16 mouse cellular contexts compared by ENCODE assay signal in the genomic region with DNA sequence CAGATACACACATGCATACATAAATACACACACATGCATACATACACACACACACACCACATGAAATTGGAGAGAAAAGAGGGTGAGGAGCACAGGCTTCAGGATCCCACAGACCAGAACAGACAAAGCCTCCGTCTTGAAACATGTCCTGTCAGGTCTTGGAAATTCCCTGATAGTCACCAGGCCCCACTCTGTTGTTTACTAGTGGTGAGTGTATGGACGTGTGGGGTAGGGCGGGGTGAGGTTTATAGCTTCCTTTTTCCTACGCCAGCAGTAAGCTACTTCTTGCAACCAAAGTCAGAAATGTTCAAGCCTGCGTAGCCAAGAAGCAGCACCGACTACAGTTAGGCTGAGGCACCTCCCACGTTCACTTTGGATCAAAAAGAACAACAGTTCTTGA. TPM values are rescaled to one million over a fixed set of nuclear protein-coding genes. Genes with fewer than 3 reads are reported as not detected.
A peak's percentile ranks its signal among the peaks of the same experiment; 100 is the strongest.
DNase-seq lines count a peak whose midpoint lies in the region; ATAC-seq lines count a peak whose summit lies in the region.
"Had no signal": no experiment of that assay in that cellular context is flagged by ENCODE, and none has a peak within 500 bp of the region (broad histone marks: within the 10 kb centered on the region; RNA-seq: fewer than 3 reads in every experiment).

No protein-coding gene starts in this region.

- H3K36me3 ChIP-seq in intestine, embryonic 16.5 days (ENCODE audit: control insufficient read depth, insufficient read depth, low read length) = no peaks in the 10 kb centered on the region
- H3K36me3 ChIP-seq: heart, embryonic 10.5 days; liver, embryonic 12.5 days had no signal

- no peak overlapping the region for H3K4me2 ChIP-seq in intestine, embryonic 16.5 days (ENCODE audit: low read depth, low read length)
- H3K4me2 ChIP-seq: liver, embryonic 12.5 days had no signal

- DNase-seq in lung, adult 18-20 months = peak; percentile 13 to 28
- DNase-seq in lung, postnatal 14 days = no peak
- peak; percentile 82 to 85 for DNase-seq in natural killer cell, adult 2 months (ENCODE audit: low spot score in 2 of 2)
- no peak for DNase-seq in adipocyte (ENCODE audit: low spot score)
- no peak for DNase-seq in cerebellum, adult 11 months
- DNase-seq: heart, postnatal 36 days; kidney, postnatal 10 days; layer of hippocampus, adult 9-11 months; thymus, postnatal 36 days had no signal

- peak; percentile 76 for ATAC-seq in CD4-positive, CD25-positive, alpha-beta regulatory T cell, adult 4 months
- ATAC-seq in granulocyte monocyte progenitor cell, adult 5-6 weeks (replicated peaks; ENCODE audit: poor library complexity, severe bottlenecking) = peak; percentile 9; the same call in 1 of the 2 replicates
- no peak for ATAC-seq in intestine, embryonic 16.5 days
- ATAC-seq: forebrain, embryonic 14.5 days; intestine, postnatal 0 days; liver, embryonic 12.5 days had no signal

- H3K9ac ChIP-seq in intestine, embryonic 16.5 days (ENCODE audit: low read depth, low read length) = no peak overlapping the region
- H3K9ac ChIP-seq: liver, embryonic 12.5 days had no signal

- H3K27me3 ChIP-seq in intestine, embryonic 16.5 days (replicated peaks; ENCODE audit: control insufficient read depth, insufficient read depth, low read length) = no peaks in the 10 kb centered on the region

- no peaks in the 10 kb centered on the region; the same call in 1 of the 2 replicates for H3K4me1 ChIP-seq in intestine, embryonic 16.5 days (ENCODE audit: control insufficient read depth, insufficient read depth, low read length)
- H3K4me1 ChIP-seq: heart, embryonic 10.5 days; liver, embryonic 12.5 days had no signal

- H3K27ac ChIP-seq in intestine, embryonic 16.5 days (ENCODE audit: low read length) = no peak overlapping the region
- H3K27ac ChIP-seq: heart, embryonic 10.5 days; liver, embryonic 12.5 days had no signal

- H3K9me3 ChIP-seq in intestine, embryonic 16.5 days (ENCODE audit: control insufficient read depth, low read length) = no peaks in the 10 kb centered on the region
- H3K9me3 ChIP-seq: heart, embryonic 10.5 days; liver, embryonic 12.5 days had no signal

- 36% methylated on average over 7 of the region's 7 CpGs for WGBS in intestine, embryonic 16.5 days

- no peak overlapping the region for H3K4me3 ChIP-seq in intestine, embryonic 16.5 days (ENCODE audit: low read length)
- H3K4me3 ChIP-seq: heart, embryonic 10.5 days; liver, embryonic 12.5 days had no signal

RNA-seq across cellular contexts. Expression of a gene that starts 24.8 kb away (rescaled TPM):
- 100 to 1,000 TPM in 1 of 2 experiments, 10 to 100 TPM in 1; 51.7 to 101 TPM for polyA plus RNA-seq in CD4-positive, CD25-positive, alpha-beta regulatory T cell, adult 4 months (2017; shearing (Covaris generic))
- total RNA-seq in granulocyte monocyte progenitor cell, adult 5-6 weeks (2014; fragmentation: Nextera tagmentation) = 0.23 and 1.6 TPM in 2 replicates
- 0.47 TPM in 1 of 2 replicates, not detected in the other for total RNA-seq in granulocyte monocyte progenitor cell, adult 5-6 weeks (2017)
- polyA plus RNA-seq in intestine, embryonic 16.5 days (2015; fragmentation: Nextera tagmentation; extraction: Ambion mirVana) = 0.48 and 0.56 TPM in 2 replicates

Comparison
In these comparisons a context has a peak if more than half of its experiments do, and no peak if none do; other contexts are left out.
1. DNase-seq: peak in lung, adult 18-20 months (2 of 2) and natural killer cell, adult 2 months (2 of 2); none in lung, postnatal 14 days (single experiment), adipocyte (single experiment) and cerebellum, adult 11 months (single experiment).
2. RNA of a gene that starts 24.8 kb away (polyA plus RNA-seq): 51.7 to 101 TPM in CD4-positive, CD25-positive, alpha-beta regulatory T cell, adult 4 months; 0.48 to 0.56 TPM in intestine, embryonic 16.5 days; every median in the first group is over 10 times any median in the second.